Mouse (Mus musculus) intestine, embryonic 16.5 days (tissue): ENCODE measurements at regions not wholly inside any gene's neighbourhood (a gene's known extent, or its start where the extent isn't known, plus 50 kb on each side); places are given as distances from the start of the nearest gene placed in this dataset.
"Not testable (repeated sequence)": the region's sequence is repeated elsewhere in the genome, so short reads cannot be mapped to it uniquely, and the experiment has no call there.

Experiments
- ATAC-seq: fragments of 200-750 bp; cut with Nextera tagmentation; 2 replicates; pipeline ENCODE4 v1.8.0; 2017; ENCODE audit warnings: moderate TSS enrichment, moderate library complexity
- H3K27ac ChIP-seq: fragments of 300-500 bp; sonication (generic); 2 replicates; pipeline ENCODE4 v1.5.1; 2014; ENCODE audit warnings: mild to moderate bottlenecking, low read length
- H3K27me3 ChIP-seq: fragments of 300-500 bp; sonication (generic); replicated peaks from 2 replicates; pipeline ENCODE4 v1.6.1; 2014; ENCODE audit warnings: low read length, control low read depth, mixed read lengths; ENCODE audit not compliant: control insufficient read depth, insufficient read depth
- H3K36me3 ChIP-seq: fragments of 300-500 bp; sonication (generic); 2 replicates; pipeline ENCODE4 v1.6.1; 2014; ENCODE audit warnings: low read length, control low read depth; ENCODE audit not compliant: control insufficient read depth, insufficient read depth
- H3K4me1 ChIP-seq: fragments of 300-500 bp; sonication (generic); 2 replicates; pipeline ENCODE4 v1.6.1; 2014; ENCODE audit warnings: low read length, control low read depth, mixed read lengths; ENCODE audit not compliant: control insufficient read depth, insufficient read depth
- H3K4me2 ChIP-seq: fragments of 300-500 bp; sonication (generic); 2 replicates; pipeline ENCODE4 v1.6.1; 2014; ENCODE audit warnings: low read depth, low read length, control low read depth
- H3K4me3 ChIP-seq: fragments of 300-500 bp; sonication (generic); 2 replicates; pipeline ENCODE4 v1.5.1; 2014; ENCODE audit warnings: mild to moderate bottlenecking, low read length
- H3K9ac ChIP-seq: fragments of 300-500 bp; sonication (generic); 2 replicates; pipeline ENCODE4 v1.6.1; 2014; ENCODE audit warnings: low read depth, low read length
- H3K9me3 ChIP-seq: fragments of 300-500 bp; sonication (generic); 2 replicates; pipeline ENCODE4 v1.6.1; 2016; ENCODE audit warnings: low read length, control low read depth; ENCODE audit not compliant: control insufficient read depth
- WGBS: fragments of 180-500 bp; shearing (Covaris S2); extraction: QIAGEN DNeasy Blood & Tissue Kit; methylation state at CpG from one replicate; pipeline ENCODE4 v1.1.7; 2014; 5-methylcytosine and 5-hydroxymethylcytosine counted together

- not testable (repeated sequence) for ATAC-seq, H3K4me1 ChIP-seq, H3K36me3 ChIP-seq, H3K27ac ChIP-seq, H3K4me3 ChIP-seq, H3K27me3 ChIP-seq, H3K9ac ChIP-seq, H3K4me2 ChIP-seq, H3K9me3 ChIP-seq
- WGBS, result 74% methylated on average over 2 of the region's 2 CpGs
Measured at GRCm38 (mm10) chr4:3342696-3343095, 157.5 kb upstream of the Vmn1r3 start.

DNA sequence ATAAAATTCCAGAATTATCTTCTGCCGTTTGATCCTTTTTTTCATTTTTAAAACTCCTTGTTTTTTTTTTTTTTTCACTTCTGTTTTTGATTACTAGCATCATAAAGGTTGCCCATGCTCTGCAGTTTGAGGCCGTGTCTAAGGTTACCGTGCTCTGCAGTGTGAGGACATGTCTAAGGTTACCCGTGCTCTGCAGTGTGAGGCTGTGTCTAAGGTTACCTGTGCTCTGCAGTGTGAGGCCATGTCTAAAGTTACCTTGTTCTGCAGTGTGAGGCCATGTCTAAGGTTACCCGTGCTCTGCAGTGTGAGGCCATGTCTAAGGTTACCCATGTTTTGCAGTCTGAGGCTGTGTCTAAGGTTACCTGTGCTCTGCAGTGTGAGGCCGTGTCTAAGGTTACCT, 157.0 kb upstream of the Vmn1r3 start:
- not testable (repeated sequence) for H3K9me3 ChIP-seq, H3K27me3 ChIP-seq, H3K4me3 ChIP-seq, H3K27ac ChIP-seq, ATAC-seq, H3K9ac ChIP-seq, H3K36me3 ChIP-seq, H3K4me2 ChIP-seq, H3K4me1 ChIP-seq
- 94% methylated on average over 6 of the region's 6 CpGs for WGBS
